Mouse (Mus musculus) brain, embryonic 18.5 days (tissue): ENCODE results near the gene Csf2ra.
"Not testable (repeated sequence)": the region's sequence is repeated elsewhere in the genome, so short reads cannot be mapped to it uniquely, and the experiment has no call there.

Experiments
- DNase-seq: peaks from one replicate; pipeline ENCODE4 v3.0.0-alpha.2; 2012; ENCODE audit warnings: low read depth, low spot score

Csf2ra gene

DNA sequence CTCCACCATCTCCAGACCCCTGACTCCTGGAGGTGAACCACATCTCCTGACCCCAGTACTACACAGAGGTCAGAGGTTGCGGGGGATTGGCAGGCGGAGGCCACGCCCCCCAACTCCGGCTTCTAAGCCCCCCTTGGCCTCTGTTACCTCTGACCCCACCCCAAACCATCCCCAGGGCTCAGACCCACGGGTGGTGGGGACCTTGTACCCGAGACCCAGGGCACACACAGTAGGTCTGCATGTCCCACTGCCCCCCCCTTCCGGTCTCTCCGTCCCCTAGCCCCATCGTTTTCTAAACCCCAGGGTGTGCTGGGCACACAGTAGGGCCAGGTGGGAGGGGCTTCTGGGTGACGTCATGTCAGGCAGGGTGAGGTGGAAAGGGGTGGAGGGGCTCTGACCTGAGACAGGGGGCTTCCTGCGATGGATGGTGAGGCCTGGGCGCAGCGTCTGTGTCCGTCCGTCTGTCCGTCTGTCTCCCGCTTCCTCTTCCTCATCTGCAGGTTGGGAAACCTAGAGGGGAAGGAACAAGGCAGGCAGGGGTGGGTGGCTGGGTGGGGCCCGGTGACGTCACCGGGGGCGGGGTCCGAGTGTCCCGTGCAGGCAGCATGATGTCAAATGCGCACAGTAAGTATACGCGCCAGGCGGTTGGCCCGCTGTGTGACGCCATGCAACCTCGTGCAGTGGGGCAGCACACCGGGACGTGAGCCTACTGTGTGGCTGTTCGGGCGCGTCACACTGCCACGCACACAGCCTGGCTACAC, at the start of gene Csf2ra:
Csf2ra (minus strand) TSS at position 489 of the 761 bp plus-strand sequence.
- no peak for DNase-seq

- no peak for DNase-seq
Observed at GRCm38 (mm10) chr19:61275446-61275845, 47.2 kb upstream of the Csf2ra start.

DNA sequence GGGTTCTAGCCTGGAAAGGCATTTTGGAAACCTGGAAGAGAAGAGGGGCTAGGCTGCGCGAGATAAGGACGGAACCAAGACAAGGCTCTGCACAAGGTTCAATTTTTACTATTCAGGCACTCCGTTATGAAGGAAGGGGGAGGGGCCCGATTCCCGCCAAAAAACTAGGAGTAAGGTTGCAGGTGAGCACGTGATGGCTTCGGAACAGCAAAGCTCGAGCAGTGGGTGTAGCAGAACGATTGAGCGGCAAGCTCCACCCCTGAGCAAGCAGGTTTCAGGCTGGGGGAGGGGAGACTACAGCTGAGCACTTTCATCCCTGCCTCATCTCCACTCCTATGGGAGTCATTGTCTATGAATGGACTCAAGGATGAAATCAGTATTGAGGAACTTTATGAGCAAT, 40.9 kb upstream of the Csf2ra start:
- not testable (repeated sequence) for DNase-seq

- no peak for DNase-seq
Observed at GRCm38 (mm10) chr19:61267141-61267540, 38.9 kb upstream of the Csf2ra start.

DNA sequence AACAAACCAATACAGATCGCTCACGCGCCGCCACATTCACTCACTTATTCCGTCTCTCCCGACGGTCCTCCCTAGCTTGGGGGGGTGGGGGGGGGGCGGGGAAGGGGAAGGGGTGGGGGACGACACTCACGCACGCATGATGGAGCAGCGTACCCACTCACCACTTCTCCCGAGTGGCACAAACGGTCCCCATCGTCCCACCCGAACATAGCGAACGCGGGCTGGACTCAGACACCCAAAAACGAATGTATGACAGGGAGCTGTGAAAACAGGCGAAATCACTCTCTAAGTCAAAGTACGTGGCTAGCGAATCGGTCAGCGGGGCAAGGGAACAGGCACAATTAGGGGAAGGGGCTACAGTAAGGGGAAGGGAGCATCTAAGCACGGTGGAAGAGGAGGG, 38.4 kb upstream of the Csf2ra start:
- DNase-seq = no peak

DNA sequence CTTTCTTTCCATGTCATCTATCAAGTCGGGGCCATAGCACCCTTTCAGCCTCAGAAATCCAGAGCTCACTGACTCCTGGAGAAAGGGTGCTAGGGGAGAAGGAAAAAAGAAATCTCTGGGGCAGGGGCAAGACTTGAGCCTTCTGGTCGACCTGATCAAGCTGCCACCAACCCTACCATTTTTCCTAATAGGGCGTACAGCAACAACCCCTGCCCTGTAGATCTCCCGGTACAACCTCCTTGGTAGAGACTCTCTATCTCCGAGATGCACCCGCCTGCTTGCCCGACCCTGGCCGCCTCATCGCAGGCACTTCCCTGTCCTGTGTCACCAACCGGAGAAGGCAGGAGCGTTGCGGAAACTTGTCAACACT, 38.0 kb upstream of the Csf2ra start:
- DNase-seq = no peak

- DNase-seq = peak; percentile 32
Observed at GRCm38 (mm10) chr19:61265349-61266245, 37.4 kb upstream of the Csf2ra start.

GRCm38 (mm10) chr19:61264933-61265332, 36.7 kb upstream of the Csf2ra start:
- DNase-seq = no peak

- DNase-seq = no peak
Observed at GRCm38 (mm10) chr19:61264227-61264626, 36.0 kb upstream of the Csf2ra start.

DNA sequence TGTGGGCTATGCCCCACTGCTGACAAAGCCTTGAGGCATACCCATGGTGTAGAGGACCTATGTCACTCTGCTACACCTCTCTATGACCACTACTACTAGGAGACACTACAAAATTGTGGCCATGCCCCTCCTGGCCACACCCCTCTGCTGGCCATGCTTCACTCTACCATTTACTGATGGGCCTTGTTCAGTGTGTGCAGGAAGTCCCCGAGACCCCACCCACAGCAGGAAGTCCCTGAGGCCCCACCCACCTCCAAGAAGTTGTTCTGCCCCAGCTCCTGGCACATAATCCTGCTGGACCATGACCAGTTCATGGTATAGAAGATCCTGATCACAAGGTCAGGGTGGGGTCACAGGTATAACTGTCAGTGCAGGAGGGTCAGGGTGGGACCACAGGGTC, 33.0 kb upstream of the Csf2ra start:
- no peak for DNase-seq

DNA sequence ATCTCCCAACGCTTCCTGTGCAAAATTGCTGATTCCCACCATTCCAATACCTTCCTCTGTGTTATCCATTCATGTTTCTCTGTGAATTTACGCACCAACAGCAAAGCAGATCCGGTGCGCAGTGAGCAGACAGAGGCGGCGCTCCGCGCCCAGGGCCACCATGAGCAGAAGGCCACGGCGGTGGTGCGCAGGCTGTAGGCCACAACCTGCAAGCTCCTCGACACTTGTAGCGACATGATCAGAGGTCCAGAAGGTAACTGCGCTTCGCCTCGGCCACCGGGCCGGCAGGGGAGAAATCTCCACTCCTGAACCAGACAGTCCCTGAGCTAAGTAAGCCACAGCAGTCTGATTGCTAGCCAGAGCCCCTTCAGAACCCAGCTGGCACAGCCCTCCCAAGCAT, 29.5 kb upstream of the Csf2ra start:
- no peak for DNase-seq

DNA sequence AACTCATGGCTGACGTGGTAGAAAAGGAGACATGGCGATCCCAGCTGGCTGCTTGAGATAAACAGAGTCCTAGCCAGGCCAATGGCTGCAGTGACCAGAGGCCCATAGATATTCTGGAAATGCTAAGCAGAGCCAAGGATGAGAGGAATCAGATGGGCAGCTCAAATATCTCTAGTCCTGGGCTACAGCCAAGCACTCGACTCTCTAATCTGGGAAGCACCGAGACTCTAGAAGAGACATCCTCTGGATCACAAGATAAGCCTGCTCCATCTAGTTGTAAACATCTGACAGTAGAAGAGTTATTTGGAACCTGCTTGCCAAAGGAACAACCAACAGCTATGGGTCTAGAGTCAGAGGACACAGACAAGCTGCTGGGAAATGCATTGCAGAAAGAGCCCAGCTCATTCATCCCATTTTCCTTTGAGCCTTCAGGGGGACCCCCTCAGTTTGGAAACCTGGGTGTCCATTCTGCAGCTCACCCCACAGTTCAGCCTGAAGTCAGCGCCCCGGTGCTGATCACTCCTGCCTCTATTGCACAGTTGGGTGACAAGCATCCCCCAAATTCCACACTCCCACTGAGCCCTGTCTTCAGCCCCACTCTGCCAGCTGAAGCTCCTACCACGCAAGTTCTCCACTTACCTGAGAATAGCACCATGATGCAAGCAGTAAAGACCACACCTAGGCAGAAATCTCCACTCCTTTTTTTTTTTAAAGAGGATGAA, 28.1 kb upstream of the Csf2ra start:
- DNase-seq = no peak

- DNase-seq = not testable (repeated sequence)
Observed at GRCm38 (mm10) chr19:61247334-61247733, 19.1 kb upstream of the Csf2ra start.

DNA sequence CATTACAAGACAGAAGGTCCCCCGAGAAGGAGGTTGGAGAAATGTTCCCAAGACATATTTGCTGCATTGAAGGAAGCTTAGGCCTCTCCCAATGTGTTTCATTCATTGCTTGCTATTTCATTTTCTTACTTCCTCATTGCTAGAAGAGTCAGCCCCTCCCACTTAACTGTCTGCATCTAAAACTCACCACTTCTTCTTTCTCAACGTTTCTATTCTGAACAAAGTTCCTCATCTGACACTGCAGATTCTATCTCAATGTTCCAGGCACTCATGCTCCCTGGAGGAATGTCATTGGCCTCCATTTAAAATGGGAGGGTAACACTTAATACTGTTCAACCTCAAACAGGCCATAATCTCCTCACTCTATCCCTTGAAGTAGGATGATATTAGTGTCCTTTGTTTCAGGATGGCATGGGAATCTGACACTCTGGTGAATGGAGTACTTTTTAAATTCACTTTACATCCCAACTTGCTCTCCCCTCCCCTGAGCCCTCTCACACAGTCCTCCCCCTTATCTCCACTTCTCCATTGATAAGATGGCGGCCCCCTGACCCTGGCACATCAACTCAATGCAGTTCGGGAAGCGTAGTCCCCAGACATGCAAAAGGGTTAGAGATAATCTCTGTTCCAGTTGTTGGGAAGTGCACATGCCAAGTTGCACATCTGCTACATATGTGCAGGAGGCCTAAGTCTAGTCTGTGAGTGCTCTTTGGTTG, 16.6 kb upstream of the Csf2ra start:
- DNase-seq = no peak

DNA sequence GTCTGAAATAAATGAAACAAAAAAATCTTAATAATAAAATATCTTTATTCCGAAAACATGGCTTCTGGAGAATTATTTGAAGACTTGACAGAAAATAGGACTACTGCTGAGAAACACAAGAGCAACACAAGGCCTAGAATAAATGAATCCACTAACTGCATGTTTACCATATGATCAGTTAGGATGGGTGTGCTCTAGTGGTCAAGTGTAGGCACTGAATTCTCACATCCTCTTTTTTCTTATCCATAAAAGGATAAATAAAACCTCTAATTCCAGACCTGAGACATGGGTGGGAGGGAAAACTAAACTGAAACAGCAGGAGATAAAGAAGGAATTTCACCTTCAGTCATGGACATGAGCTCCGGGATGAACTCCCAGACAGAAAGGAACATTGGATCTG, 9.7 kb upstream of the Csf2ra start:
- DNase-seq = no peak

DNA sequence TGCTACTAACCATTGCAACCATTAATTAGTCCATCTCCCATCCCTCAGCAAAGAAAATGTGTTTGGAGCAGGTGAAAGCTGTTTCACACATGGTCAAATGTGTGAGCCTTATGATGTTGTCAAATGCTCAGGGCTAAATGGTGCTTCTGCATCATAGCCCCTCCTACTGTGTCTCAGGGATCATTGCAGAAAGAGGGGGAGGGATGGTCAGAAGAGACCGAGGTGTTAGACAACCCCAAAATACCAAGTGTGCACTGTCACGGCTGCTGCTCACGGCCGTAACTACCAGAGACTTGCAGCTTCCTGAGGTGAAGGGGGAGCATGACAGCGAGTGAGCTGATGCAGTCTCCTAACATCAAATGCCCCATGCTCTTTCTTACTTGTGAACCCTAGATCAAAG, 6.3 kb upstream of the Csf2ra start:
- DNase-seq = no peak

- DNase-seq = peak; percentile 88
Observed at GRCm38 (mm10) chr19:61226928-61227854, 1.0 kb downstream of the Csf2ra start.

DNA sequence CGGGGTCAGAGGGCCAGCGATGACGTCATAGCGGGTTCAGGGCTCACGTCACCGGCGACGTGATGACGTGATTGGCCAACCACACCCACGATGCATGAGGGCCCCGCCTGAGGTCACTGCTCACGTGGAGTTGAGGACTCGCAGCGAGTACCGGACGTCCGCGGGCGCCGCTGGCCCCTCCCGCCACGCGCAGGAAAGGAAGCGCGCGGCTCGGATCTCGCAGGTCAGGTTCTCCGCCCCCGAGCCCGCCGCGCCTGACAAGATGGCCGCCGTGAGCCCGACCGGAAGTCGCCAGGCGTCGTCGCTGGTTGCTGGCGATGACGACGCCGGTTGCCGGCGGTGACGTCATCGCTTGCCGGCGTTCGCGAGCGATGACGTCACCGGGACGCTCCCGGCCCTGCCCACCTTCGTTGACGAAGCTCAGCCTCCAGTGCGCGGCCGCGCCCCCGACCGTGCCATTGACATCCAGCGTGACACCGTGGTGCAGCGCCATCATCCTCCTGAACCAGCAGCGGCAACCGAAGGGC, 1.8 kb downstream of the Csf2ra start:
- peak; percentile 77 for DNase-seq

GRCm38 (mm10) chr19:61225526-61226400, 2.5 kb downstream of the Csf2ra start:
- peak; percentile 86 for DNase-seq
